Mouse (Mus musculus) B cell, adult 62 days (primary cell): Measurements from ENCODE around the gene Hist2h2ac. TPM values are rescaled to one million over a fixed set of nuclear protein-coding genes. Genes with fewer than 3 reads are reported as not detected.

ENCODE experiments used
- total RNA-seq: library from RNA; stranded (reverse); gene quantifications from 4 replicates; pipeline ENCODE4 v1.2.4, GENCODE M21; 2023

Gene Hist2h2ac
- total RNA-seq: 96.9 to 100 TPM (median 98.5 TPM) in 4 replicates

DNA sequence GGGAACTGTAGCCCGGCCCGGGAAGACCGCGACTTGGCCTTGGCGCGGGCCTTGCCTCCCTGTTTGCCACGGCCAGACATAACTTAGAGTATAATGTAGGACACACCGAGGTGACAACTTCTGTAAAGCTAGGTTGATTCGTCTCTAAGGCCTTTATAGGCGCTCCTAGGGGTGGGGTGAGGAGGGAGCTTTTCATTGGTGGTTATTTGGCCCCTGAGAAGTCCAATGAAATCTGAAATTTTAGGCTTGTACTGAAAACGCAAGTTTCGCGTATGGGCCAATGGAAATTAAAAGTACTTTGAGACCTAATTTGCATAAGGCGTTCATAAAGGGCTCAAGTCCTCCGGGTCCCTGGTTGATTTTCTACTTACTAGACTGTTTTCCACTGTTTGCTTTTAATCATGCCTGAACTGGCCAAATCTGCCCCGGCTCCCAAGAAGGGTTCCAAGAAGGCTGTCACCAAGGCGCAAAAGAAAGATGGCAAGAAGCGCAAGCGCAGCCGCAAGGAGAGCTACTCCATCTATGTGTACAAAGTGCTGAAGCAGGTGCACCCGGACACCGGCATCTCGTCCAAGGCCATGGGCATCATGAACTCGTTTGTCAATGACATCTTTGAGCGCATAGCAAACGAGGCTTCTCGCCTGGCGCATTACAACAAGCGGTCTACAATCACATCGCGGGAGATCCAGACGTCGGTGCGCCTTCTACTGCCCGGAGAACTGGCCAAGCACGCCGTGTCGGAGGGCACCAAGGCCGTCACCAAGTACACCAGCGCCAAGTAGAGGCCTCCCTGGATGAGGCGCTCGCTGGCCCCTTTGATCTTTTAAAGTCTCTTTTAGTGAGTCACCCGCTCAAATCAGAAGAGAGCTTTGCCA is at the start of gene Hist2h2ac, which contains the start of gene Hist2h2be:
Gene Hist2h2ac (minus strand): TSS at position 116 of the 875 bp plus-strand sequence.
Gene Hist2h2be (plus strand): TSS at position 355 of the 875 bp plus-strand sequence.

GRCm38 (mm10) chr3:96269511-96270474 is 49.1 kb upstream of the Hist2h2ac start, which contains the start of gene Hist2h2bb:
Gene Hist2h2bb, plus strand, starts transcription at chr3:96269752.

DNA sequence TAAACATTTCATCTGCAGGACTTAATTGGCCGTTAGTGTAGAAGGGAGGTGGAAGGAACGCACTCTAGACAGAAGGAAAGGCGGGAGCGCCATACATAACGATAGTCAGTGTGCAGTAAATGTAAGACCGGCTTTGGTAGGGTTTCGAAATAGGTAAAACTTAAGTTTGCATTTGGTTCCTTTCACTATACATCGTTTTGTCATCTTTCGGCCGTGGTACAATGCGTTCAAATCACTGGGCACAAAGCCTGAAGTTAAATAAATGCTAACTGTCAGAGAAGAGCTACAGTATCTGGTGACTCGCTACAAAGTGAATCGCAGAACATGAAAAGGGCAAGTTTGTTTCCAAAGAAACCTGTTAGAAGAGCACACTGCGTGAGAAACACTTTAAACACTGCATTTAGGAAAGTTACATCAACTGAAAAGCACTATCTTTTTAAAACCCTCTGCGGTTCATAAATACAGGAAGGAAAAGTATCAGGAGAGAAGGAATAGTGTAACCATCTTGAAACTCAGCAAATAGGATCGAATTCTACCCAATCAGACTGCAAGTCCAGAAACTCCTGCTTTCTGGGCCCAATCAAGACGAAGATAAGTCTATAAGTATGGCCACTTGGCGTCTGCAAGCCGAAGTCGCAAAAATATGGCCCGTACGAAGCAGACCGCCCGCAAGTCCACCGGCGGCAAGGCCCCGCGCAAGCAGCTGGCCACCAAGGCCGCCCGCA is 47.5 kb upstream of the Hist2h2ac start, which contains the start of gene Hist2h3b:
Gene Hist2h3b (plus strand): TSS at position 604 of the 725 bp plus-strand sequence.

DNA sequence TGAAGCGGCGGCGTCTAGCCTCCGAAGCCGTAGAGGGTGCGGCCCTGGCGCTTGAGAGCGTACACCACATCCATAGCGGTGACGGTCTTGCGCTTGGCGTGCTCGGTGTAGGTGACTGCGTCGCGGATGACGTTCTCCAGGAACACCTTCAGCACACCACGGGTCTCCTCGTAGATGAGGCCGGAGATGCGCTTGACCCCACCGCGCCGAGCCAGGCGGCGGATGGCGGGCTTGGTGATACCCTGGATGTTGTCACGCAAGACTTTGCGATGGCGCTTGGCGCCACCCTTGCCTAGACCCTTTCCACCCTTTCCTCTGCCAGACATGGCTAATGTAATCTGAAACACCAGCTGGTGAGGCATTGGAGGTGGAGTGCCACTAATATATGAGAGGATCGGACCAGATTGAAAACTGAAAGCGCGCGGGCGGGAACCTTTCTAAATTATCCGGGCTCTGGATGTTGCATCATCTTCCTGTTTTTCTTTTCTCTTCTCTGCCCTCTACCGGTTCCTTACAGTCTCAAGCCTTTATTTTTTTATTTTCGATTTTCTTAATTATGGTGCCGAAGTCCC is 42.4 kb upstream of the Hist2h2ac start, which contains the start of gene Hist2h4:
Gene Hist2h4 (minus strand): TSS at position 333 of the 572 bp plus-strand sequence.

GRCm38 (mm10) chr3:96246427-96246856 is 25.8 kb upstream of the Hist2h2ac start, which contains the start of gene Hist2h3c1:
Gene Hist2h3c1, plus strand, starts transcription at chr3:96246685.

DNA sequence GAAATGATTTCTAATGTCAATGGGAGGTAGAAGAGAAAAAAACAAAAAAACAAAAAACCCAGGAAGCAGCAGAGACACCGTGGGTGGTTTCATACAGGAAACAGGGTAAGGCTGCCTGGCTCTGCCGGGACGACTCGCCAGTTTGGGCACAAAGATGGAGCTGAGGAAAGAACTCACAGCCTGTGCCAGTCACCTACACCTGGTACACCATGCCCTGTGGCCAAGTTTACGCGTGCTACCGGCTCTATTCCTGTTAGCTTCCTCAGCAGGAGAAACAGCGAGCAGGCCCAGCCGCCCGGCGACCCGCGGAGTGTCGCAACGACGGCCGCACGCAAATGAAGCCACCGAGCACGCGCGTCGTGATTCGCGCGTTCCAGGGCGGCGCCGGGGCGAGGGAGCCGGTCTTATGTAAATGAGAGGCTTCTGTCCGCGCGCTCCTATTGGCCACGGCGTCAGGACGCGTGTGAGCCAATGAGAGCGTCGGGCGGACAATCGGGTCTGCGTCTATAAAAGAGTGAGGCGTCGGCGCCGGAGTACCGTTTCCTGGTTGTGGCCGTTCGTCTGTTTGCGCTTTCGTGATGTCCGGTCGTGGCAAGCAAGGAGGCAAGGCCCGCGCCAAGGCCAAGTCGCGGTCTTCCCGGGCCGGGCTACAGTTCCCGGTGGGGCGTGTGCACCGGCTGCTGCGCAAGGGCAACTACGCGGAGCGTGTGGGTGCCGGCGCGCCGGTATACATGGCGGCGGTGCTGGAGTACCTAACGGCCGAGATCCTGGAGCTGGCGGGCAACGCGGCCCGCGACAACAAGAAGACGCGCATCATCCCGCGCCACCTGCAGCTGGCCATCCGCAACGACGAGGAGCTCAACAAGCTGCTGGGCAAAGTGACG is 24.6 kb upstream of the Hist2h2ac start, which contains the start of gene Hist2h2aa1:
Gene Hist2h2aa1 (plus strand): TSS at position 495 of the 884 bp plus-strand sequence.

GRCm38 (mm10) chr3:96239949-96240798 is 19.5 kb upstream of the Hist2h2ac start, which contains the start of gene Hist2h2aa2:
Gene Hist2h2aa2, minus strand, starts transcription at chr3:96240276.

DNA sequence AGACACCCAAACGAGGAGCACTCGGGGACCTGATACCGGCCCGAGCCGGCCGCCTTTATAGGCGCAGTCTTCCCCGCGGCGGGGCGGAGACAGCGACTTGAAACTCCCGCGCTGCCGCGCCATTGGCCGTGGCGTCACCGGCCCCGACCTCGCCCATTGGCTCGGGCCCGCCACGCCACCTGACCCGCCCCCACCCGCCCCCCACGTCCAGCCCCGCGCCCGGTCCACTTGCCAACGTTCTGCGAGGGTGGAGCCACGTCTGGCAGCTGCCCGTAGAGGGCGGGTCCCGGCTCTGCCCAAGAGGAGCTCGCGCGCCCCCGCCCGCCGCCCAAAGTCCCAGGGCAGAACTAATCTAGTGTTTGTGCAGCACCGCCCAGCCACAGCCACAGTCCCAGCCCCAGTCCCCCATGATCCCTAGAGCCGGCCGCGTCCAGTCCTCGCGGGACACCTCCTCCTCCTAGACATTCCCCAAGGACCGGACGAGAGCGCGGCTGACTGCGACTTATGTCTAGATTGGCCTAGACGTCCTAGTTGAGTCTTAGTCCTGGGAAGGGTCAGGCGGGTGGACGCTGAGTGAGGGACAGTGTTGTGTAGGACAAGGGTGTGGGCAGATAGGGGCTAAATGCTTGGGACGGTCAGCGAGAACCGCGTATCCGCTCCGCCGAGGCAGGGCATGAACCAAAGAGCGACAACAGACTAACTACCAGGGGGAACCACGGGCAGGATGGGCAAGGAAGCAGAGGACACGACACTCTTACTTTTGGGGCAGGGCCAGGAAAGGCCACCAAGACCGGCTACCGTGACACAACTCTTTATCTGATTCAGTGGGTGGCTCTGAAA is 18.5 kb upstream of the Hist2h2ac start, which contains the start of gene Hist2h3c2:
Gene Hist2h3c2 (minus strand): TSS at position 174 of the 840 bp plus-strand sequence.

GRCm38 (mm10) chr3:96219661-96220130 is 984 bp downstream of the Hist2h2ac start, which contains the start of the genes Bola1 and Hist2h2ab:
Gene Bola1, minus strand, starts transcription at chr3:96219709.
Gene Hist2h2ab, plus strand, starts transcription at chr3:96219865.

DNA sequence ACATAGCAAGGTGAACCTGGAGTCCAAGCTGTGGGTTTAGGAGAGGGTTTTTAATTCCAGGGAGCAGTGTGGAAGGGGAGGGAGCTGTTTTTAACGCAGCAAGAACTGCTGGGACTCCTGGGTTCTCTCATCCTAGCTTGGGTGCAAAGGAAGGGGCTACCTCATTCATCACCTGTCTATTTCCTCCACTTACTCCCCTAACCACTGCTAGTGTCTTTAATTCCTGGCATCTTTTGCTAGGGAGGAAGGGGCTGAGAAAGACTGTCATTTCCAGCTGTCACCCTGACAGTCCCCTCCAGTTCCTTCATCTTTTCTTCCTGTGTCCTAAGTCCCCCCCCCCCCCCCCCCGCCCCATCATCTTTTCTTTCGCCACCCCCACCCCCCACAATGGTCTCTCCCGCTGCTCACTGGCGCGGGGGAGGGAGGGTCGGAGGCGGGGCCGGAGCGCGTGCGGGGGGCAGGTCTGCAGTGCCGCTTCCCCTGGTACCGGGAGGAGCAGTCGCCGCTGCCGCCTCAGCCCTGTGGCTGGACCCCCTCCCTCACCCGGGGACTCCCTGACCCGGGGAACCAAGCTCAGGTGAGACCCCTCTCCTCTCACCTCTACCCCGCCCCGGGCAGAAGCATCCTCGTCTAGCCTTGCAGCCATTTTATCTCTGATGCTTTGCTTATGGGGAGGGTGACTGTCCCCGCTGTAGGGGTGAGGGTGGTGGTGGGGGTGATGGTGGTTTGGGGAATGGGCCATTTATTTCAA is 39.8 kb downstream of the Hist2h2ac start, which contains the start of gene Sv2a:
Gene Sv2a (plus strand): TSS at position 425 of the 751 bp plus-strand sequence.

GRCm38 (mm10) chr3:96172197-96173178 is 48.2 kb downstream of the Hist2h2ac start, which contains the start of gene Sf3b4:
Gene Sf3b4, plus strand, starts transcription at chr3:96172332.

